Mouse (Mus musculus) thymus, postnatal 36 days (tissue): ENCODE results near the gene Nab2.
"Not testable (repeated sequence)": the region's sequence is repeated elsewhere in the genome, so short reads cannot be mapped to it uniquely, and the experiment has no call there.

Experiments used
- DNase-seq, 2 experiments: peaks; one replicate each; pipeline ENCODE4 v3.0.0; 2022; ENCODE audit warnings: mixed read lengths in 2 of 2

Gene Nab2

DNA sequence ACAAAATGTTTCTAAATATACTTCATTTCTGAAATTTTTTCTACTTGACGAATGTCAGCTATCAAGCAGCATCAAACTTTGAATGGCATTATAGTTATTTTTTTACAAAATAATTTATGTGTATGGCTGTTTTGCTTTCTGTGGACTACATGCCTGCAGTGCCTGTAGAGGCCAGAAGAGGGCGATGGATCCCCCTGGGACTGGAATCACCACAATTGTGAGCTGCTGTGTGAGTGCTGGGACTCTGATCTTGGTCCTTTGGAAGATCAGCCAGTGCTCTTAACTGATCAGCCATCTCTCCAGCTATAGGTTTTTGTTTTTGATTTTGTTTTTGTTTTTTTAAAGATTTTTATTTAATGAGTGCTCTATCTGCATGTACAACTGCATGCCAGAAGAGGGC, 2.9 kb upstream of the Nab2 start:
- peak in 1 of 2 experiments; percentile 48 for DNase-seq

DNA sequence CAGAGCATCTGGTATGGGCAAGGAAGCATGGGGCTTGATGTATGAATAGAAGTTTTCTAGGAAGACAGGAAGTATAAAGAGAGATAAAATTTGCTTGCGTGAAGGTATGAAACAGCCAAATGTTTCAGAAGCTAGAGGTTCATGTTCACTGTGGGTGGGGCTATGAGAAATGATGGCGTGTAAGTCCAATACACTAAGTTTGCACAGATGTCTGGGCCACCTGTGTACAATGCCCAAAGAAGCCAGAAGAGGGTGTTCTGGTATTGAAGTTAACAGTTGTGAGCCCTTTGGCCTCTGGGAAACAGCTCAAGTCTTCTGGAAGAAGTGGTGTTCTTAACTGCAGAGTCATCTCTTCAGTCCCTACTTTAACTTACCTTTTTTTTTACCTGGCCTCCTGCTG, 1.8 kb upstream of the Nab2 start:
- no peak for DNase-seq

DNA sequence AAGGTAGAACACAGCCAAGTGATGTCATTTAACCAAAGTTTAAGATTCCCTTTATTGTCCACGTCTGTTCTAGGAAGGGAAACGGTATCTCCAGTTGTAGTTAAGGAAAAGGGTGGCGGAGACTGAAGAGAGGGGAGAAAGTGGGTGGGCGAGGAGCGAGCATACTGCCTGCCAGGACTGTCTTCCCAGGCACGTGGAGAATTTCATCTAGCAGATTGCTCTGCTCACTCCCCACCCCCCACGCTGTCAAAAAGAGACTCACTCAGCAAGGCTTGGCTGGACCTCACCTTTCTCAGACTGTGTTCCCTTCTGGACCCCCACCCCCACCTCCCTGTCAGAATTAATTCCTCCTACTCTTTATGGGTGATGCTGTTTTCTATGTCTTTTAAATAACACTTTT, 802 bp upstream of the Nab2 start:
- no peak for DNase-seq

DNA sequence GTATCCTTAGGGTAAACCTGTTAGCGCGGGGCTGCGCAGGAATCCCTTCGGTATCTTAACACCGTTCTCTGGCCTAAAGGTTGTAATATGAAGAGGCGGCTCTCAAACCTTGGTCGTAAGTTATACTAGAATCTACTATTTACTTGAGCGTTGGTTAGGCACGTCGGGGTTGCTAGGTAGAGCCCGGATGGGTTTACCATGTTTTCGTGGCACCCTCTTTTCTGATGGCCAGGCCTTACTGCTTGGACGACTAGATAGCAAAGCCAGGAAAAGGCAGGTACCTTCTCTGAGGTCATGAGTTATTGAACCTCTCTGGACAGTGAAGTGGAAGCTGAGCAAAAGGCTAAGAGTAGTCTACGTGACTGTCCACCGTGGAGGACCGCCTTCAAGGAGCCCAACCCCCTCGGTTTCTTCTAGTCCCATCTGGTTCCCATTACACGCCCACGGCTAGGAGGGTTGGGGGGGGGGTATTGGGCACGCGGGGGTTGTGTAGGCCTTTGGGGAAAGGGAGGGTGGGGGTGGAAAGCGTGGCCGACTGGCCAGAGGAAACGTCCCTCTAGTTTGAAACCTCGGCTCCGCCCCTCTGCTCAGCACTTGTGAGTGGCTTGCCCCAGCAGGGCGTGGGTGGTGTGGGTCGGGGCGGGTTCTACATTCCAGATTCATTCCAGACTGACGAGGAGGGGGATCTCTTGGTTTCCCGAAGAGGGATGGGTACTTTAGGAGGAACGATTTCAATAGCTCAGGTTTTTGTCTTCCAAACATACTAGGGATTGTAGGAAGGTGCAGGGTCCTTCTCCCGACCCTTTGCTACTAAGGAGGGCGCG, 887 bp downstream of the Nab2 start:
- DNase-seq, result peak; percentile 63 to 71

DNA sequence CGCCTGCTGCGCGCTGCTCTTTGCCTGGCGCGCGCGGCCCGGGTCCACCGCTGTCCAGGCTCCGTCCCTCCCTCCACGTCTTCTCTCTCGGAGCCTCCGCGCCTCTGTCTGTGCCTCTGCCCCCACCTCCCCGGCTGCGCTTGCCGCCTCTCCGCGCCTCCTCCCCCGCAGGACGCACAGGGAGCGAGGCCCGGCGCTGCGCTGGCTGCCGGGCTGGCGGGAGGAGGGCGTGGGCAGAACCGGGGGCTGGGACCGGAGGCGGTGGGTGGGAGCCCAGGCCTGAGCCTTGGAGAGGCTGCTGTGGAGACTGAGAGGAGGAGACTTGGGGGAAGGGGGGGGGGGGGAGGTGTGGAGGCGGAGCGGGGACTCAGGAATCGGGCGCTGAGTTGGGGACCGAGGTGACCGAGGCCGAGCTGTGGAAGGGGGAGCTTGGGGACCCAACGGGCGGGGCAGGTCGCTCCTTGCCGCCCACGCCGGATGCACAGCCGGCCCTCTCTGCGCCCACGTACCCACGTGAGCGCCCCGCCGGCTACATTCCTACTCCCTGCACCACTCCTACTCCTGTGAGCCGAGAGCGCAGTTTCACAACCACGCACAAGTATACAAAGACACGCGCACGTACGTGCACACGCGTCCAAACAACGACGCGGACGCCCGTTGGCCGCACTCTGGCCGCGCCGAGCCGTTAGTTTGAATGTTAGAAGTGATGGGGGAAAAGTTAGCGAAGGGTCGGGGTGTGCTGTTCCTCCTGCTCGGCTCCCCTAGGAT, 1.7 kb downstream of the Nab2 start, which contains the start of gene Nemp1:
Nemp1 (plus strand) TSS at position 401 of the 768 bp plus-strand sequence.
- DNase-seq, result peak; percentile 76 to 84

DNA sequence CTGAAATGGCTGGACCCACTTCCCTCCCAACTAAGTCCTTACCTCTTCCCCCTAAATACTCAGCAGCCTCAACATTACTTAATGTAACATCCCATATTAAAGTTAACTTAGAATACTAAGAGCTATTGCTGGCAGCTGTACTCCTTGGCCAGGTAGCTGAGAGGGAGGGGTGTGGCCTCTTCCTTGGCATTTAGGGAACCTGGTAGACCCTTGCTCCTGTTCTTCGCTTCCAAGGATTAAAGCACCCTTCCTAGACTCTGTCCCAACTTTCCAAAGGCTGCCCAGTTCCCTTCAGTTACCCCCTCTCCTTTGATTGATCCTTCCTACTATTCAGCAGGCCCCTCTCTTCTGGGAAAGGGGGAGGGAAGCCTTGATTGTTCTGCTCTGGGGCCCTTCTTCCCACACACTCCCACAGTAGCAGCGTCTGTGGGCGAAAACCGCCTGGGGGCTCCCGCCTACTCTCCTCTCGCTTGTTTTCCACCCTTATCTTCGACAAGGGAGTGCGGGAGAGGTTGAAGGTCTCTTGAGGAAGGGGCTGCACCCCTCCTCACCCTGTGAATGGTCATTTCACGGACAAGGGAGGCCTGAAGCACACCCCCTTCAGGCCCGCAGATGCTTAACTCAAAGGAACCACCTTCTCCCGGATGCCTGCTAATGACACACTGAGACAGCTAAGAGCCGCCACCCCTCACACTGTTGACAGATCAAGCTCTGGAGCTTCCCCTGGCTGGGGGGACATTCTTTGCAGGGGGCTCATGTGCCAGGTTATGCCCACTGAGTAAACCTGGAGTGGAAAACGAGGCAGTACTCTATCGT, 2.8 kb downstream of the Nab2 start:
- DNase-seq, result peak in 1 of 2 experiments; percentile 35

DNA sequence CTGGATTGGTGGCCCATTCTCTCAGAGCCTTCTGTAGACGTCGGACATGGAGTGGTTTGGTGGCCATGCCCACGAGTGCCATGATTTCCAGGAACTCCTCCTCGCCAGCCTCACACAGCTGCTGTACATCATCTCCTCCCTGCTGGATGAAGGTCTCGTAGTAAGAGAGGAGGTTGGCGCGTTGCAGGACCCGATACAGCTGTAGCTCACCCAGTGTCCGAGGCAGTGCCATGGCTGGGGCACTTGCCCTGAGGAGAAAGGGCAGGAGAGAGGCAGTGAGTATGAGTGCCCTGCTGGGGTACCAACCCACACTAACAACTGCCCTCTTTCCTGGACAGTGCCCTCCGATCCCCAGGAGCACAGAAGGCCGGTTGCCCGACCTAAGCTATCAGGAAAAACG, 3.5 kb downstream of the Nab2 start:
- no peak for DNase-seq

DNA sequence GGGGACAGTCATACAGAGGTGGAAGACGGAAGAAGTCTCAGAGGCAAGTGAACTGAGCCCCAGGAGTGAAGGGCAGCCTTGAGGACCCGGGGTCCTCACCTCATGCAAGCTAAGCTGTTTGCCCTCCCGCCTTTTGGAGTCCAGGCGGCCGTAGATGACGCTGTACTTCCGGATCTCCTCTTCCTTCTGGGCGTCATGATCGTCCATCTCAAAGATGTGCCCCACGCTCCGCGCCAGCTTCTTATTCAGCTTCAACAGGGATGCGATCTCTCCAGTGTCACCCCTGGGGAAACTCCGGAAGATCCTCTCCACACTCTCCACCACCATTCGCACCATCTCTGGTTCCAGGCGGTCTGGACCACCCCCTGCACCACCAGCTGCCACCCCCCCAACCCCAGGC, 4.2 kb downstream of the Nab2 start:
- DNase-seq, result no peak

DNA sequence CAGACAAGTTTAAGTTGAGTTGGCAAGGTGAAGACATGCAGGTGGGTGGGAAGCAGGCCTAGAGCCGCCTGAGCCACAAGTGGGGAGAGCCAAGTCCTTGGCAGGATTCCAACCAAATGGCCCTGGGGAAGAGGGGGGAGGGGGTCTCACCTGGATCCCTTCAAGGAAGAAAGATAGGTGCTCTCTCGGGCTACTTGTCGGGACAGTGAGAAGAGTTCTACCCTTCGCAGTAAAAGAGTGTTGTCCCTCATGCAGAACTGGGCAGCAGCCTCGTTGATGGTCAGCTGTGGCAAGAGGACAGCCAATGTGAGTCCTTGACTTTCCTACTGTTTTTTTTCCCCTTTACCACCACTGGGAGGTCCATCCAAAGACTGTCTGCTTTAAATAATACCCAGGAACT, 4.8 kb downstream of the Nab2 start:
- DNase-seq, result no peak

DNA sequence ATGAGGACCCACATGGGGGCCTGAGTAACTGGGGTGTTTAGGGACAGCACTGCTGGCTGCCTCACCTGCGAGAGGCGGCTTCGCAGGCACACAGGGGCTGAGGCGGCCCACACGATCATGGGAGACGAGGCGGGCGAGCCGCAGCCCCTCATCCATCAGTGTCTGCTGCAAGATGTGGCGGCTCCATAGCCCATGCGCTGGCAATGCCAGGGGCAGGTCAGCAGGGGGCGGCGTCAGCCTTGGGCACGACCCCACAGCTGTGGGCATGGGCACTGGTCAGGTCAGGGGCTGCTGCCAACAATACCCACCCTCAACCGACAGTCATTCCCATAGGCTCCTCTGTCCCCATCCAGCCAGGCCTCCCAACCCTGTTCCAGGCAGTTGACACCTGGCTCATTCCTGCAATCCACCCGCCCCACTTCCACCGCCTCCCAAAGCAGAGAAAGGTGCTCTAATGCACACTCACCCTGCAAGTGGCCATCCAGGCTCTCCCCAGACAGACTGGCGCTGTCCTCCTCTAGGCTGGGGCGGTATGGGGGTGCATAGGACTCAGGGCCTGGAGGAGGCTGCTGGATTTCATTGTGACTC, 5.6 kb downstream of the Nab2 start:
- DNase-seq, result peak; percentile 62 to 75

DNA sequence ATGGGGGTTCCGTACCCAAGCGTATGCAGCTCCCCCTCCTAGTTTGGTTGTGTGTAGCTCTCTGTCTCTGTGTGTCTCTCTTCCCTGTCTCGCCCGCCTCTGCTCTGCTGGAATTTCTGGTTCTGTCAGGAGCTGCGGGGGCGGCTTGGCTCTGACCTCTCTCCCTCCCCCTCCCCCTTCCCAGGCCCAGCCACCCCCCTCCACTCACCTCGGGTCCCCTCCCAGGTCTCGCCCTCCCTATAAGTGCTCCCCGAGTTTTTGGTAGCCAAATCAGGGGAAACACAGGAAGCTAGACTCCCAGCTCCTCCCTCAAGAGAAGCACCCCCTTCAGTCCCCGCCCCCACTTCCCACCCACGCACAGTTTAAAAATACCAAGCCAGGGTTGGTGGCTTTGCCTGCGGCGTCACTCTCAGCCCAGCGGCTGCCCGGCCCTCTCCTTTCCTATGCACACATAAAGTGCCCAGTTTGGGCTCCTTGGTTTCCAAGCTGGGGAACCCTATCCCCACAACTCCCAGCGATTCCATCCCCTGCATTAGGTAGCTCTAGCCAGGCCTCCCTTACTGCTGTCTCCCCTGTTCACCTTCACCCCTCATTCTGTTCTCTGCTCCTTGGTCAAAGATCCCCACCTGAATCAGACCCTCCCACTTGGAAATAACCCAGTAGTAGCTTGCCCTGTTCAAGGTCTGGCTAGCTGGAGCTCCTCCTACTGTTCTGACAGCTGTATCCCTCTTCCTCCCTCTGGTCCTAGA, 6.3 kb downstream of the Nab2 start:
- DNase-seq, result peak; percentile 71 to 75

DNA sequence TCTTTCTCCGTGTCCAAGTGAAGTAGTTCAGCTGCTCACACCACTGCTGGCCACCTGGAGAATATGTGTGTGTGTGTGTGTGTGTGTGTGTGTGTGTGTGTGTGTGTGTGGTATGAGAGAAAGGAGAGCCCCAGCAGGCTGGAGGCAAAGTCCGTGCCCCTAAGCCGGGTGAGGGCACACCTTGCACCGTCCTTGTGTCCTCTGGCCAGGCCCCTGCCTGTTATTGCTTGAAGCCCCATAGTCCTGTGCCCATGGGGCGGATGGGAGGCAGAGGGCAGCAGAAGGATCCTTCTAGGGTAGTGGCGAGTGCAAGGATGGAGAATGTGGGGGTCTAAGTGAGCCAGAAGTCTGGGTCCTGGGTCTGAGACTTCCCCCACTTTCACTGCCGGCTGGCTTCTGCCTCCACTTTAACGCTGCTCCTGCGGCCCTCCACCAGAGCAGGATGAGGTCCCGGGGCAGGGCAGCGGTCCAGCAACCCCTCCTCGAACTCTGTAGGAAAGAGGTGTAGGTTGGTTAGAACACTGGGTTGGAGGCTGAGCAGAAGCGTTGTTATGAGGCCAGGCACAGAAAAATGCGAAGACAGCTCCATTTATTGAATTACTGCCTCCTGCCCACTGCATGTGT, 7.0 kb downstream of the Nab2 start:
- DNase-seq, result no peak

DNA sequence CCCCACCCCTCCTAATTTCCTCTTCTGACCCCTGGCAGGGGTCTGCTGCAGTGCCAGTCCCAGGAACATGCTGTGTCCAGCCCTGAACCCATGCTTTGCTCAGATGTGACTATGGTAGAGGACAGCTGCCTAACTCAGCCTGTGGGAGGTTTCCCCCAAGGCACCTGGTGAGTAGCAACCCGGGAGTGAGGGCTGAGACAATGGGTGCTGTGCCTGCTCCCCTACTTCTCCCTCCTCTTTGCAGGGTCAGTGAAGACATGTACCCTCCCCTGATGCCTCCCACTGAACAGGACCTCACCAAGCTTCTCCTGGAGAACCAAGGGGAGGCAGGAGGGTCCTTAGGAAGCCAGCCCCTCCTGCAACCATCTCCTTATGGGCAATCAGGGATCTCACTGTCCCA, 8.8 kb downstream of the Nab2 start:
- no peak for DNase-seq

DNA sequence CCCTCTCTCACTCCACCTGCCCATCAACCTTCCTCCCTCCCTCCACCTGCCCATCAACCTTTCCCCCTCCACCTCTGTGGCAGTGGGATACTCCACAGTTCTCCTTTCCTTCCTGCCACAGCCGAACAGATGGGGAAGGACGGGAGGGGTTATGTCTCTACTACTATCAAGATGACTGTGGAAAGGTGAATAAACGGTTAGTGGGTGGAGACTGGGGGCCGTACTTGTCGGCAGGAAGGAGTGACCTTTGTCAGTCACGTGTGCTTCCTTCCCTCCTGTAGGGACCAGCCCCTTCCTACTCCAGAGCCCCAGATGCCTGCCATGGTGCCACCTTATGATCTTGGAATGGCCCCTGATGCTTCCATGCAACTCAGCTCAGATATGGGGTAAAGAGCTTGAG, 10.3 kb downstream of the Nab2 start:
- no peak for DNase-seq

DNA sequence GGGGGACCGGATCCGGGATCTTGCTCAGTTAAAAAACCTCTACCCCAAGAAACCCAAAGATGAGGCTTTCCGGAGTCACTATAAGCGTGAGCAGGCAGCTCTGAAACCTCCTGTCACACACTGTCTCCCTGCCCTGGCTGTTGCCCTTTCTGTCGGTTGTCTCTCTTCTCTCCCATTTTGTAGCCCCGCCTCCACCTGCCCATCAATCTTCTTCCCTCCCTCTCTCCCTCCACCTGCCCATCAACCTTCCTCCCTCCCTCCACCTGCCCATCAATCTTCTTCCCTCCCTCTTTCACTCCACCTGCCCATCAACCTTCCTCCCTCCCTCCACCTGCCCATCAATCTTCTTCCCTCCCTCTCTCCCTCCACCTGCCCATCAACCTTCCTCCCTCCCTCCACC, 10.8 kb downstream of the Nab2 start:
- not testable (repeated sequence) for DNase-seq

DNA sequence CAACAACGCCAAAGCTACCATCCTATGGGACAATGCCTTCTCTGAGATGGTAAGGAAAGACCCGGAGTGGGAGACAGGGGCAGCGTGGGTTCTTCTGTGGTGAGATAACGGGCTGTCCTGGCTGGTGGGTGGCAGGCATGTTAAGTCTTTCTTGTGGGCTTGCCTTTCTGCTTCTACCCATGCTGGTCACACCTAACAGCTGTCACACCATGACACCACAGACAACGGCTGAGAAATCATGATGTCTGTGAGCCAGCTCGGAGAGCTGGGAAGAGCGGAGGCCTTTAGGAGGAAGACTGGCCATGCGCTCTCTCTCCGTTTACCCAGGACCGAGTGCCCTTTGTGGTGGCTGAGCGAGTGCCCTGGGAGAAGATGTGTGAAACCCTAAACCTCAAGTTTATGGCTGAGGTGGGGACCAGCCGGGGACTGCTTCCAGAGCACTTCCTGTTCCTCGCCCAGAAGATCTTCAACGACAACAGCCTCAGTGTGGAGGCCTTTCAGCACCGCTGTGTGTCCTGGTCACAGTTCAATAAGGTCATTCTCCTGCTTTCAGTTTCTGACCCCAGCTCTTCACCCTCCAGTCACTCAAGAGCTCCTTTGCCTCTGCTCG, 13.3 kb downstream of the Nab2 start:
- DNase-seq, result no peak

DNA sequence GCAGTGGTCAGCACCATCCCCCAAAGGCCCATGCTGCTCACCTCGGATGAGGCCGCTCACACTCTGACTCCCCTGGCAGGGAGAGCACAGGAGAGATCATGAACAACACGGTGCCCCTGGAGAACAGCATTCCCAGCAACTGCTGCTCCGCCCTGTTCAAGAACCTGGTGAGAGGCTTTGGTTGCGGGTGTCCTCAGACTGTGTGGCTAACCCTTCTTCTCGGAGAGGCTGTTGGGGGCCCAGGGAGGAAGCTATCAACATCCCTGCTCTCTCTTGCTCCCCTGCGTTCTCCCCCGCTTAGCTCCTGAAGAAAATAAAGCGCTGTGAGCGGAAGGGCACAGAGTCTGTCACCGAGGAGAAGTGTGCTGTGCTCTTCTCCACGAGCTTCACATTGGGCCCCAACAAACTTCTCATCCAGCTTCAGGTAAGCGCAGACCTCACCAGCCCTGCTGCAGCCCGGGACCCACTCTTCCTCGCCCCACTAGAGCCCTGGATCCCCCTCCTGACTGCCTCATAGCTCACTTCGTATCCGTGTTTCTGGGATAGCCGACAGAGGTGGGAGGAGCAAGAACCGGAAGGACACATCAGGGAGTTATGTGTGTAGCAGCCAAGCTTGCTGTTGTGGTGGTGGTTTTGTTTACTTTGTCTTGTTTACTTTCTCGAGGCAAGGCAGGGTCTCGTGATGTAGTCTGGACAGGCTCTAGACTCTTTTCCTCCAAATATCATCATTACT, 15.3 kb downstream of the Nab2 start:
- no peak for DNase-seq

DNA sequence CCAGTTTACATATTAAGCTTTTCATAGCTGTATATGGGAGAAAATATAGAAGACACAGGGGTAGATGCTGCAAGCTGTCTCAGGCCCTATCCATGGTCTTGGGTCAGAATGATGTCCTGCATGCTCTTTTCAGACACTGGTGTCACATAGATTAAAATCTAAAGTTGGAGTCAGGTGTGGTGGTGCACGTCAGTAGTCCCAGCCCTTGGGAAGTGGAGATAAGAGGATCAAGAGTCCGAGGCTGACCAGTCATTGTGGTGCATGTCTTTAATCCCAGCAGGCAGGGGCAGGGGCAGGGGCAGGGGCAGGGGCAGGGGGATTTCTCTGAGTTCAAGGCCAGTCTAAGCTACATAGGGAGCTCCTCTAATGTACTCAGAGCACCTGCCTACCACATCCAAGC, 22.6 kb downstream of the Nab2 start:
- DNase-seq, result no peak

DNA sequence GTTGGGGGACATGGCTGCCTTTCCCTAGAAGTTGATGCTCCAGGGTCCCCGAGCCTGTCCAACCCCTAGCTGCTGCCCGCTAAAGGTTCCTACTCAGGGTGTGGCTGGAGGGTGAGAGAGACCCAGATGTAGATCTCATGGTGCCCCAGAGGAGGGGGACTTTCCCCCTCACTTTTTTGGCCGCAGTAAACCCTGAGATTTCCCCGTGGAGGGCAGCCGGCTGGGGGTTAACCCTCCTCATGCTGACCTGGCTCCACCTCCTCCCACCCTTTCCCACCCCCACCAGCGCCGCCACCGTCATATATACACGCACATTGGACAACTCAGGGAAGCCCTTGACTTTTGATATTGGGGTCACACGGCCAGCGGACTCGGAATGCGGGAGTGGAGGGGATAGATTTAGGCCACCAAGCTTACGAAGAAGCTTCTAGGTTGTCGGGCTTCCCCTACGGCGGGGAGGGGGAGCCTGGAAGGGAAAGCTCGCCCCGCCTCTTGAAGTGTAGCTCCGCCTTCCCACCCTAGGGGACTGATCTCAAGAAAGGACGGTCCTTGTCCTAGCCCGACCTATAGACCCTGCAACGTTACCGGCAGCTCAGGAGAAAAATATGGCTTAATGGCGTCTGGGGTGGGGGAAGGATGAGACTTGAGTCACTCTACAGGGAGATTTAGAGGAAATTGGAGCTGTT, 24.7 kb downstream of the Nab2 start:
- DNase-seq, result peak; percentile 83 to 84
